Mouse (Mus musculus): Measurements from ENCODE around the gene Scrn2. TPM values are rescaled to one million over a fixed set of nuclear protein-coding genes. Genes with fewer than 3 reads are reported as not detected.

The Scrn2 gene
- total RNA-seq, 1 experiment from 2014 or later, result 35.3 TPM

- no peak for ATAC-seq (replicated peaks in 1 of 2; ENCODE audit: insufficient read depth in 1 of 2, low FRiP score in 2 of 2, low TSS enrichment in 1 of 2, low read depth in 1 of 2, poor library complexity in 2 of 2, severe bottlenecking in 2 of 2)
These were observed 44.5 kb downstream of the Scrn2 start for GRCm38 (mm10) chr11:97074235-97074634.

GRCm38 (mm10) chr11:97078751-97079150 lies 49.0 kb downstream of the Scrn2 start:
- ATAC-seq (replicated peaks in 1 of 2; ENCODE audit: insufficient read depth in 1 of 2, low FRiP score in 2 of 2, low TSS enrichment in 1 of 2, low read depth in 1 of 2, poor library complexity in 2 of 2, severe bottlenecking in 2 of 2), result no peak

- ATAC-seq (replicated peaks in 1 of 2; ENCODE audit: insufficient read depth in 1 of 2, low FRiP score in 2 of 2, low TSS enrichment in 1 of 2, low read depth in 1 of 2, poor library complexity in 2 of 2, severe bottlenecking in 2 of 2), result no peak
These were observed 50.6 kb downstream of the Scrn2 start for GRCm38 (mm10) chr11:97080291-97080690.

- ATAC-seq (replicated peaks in 1 of 2; ENCODE audit: insufficient read depth in 1 of 2, low FRiP score in 2 of 2, low TSS enrichment in 1 of 2, low read depth in 1 of 2, poor library complexity in 2 of 2, severe bottlenecking in 2 of 2), result peak; percentile 53 to 67; a peak in 3 of 4 replicates
These were observed 53.2 kb downstream of the Scrn2 start for GRCm38 (mm10) chr11:97082977-97083376.

Other genes starting within 250 kb of the Scrn2 start
- 102 and 160 TPM in 2 replicates for gene Cbx1, start 240.8 kb upstream of the Scrn2 start, total RNA-seq (2017)
- 50.1 and 51.6 TPM in 2 replicates for gene Nfe2l1, start 200.0 kb upstream of the Scrn2 start, total RNA-seq (2017)
- gene Copz2, start 180.1 kb upstream of the Scrn2 start, total RNA-seq (2017), result 3.1 and 5.9 TPM in 2 replicates
- 48.3 and 59.6 TPM in 2 replicates for gene Cdk5rap3, start 113.4 kb upstream of the Scrn2 start, total RNA-seq (2017)
- gene Prr15l, start 101.8 kb upstream of the Scrn2 start, total RNA-seq (2017), result 0.74 TPM in 1 of 2 replicates, not detected in the other
- gene Pnpo, start 86.0 kb upstream of the Scrn2 start, total RNA-seq (2017), result 32.5 and 32.6 TPM in 2 replicates
- 2.5 and 3.1 TPM in 2 replicates for gene Sp2, start 47.0 kb upstream of the Scrn2 start, total RNA-seq (2017)
- gene Sp6, start 16.5 kb upstream of the Scrn2 start, total RNA-seq (2017), result 0.05 and 0.19 TPM in 2 replicates
- 0.63 TPM in 1 of 2 replicates, not detected in the other for gene Lrrc46, start 11.5 kb downstream of the Scrn2 start, total RNA-seq (2017)
- 13.9 and 17.1 TPM in 2 replicates for gene Mrpl10, start 11.6 kb downstream of the Scrn2 start, total RNA-seq (2017)
- gene Osbpl7, start 20.7 kb downstream of the Scrn2 start, total RNA-seq (2017), result 13.3 and 13.4 TPM in 2 replicates
- gene Tbx21, start 85.4 kb downstream of the Scrn2 start, total RNA-seq (2017), result 0.45 and 1.1 TPM in 2 replicates
- 6.6 and 8.1 TPM in 2 replicates for gene Tbkbp1, start 121.6 kb downstream of the Scrn2 start, total RNA-seq (2017)
- 329 and 360 TPM in 2 replicates for gene Kpnb1, start 157.9 kb downstream of the Scrn2 start, total RNA-seq (2017)